Mouse (Mus musculus) C2C12 (cell line): ENCODE measurements around the gene Mpc2.

Experiments
- CEBPB ChIP-seq: IDR thresholded peaks from one replicate; pipeline ENCODE4 v1.6.1; 2011; ENCODE audit warnings: low read depth, mild to moderate bottlenecking, control low read depth, moderate library complexity
- CTCF ChIP-seq: IDR thresholded peaks from one replicate; pipeline ENCODE4 v1.5.1; 2011; ENCODE audit not compliant: control insufficient read depth, insufficient read depth, insufficient read length
- MAX ChIP-seq: IDR thresholded peaks from one replicate; pipeline ENCODE4 v1.6.1; 2011; ENCODE audit warnings: mild to moderate bottlenecking, control low read depth

DNA sequence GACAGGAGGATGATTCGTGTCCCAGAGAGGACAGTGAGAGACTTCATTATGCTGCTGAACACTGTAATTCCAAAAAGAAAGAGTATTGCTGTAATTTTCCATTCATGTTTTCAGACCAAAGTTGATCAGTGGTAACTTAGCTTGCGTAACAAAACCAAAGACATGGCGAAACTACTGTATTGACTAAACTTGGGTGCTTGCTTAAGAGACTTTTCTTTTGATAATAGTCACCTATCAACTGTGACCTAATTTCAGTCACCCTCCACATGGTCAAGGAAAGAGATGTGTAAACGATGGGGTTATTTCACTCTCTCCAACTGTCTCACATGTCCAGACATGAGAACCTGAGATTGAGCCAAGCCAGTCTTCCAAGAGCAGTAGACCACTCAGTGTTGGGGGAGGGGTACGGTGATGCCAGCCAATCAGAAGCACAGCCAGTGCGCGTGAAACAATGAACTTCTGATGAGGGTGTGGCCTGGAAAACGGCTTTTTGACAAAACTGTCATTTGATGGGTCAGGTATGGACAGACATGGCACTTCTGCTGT lies 24.3 kb downstream of the Mpc2 start, which contains the start of gene Adcy10:
- TF ChIP-seq CTCF = no peak
- no peak for TF ChIP-seq MAX
- no peak for TF ChIP-seq CEBPB
